Mouse (Mus musculus): ENCODE data around the gene Gramd1a. TPM values are rescaled to one million over a fixed set of nuclear protein-coding genes. Genes with fewer than 3 reads are reported as not detected.

Gramd1a gene
- total RNA-seq, 1 experiment from 2014 or later: 90.0 TPM

- ATAC-seq (replicated peaks in 1 of 2; ENCODE audit: insufficient read depth in 1 of 2, low FRiP score in 2 of 2, low TSS enrichment in 1 of 2, low read depth in 1 of 2, poor library complexity in 2 of 2, severe bottlenecking in 2 of 2): no peak
Measured at GRCm38 (mm10) chr7:31085171-31085570, 70.5 kb downstream of the Gramd1a start.

DNA sequence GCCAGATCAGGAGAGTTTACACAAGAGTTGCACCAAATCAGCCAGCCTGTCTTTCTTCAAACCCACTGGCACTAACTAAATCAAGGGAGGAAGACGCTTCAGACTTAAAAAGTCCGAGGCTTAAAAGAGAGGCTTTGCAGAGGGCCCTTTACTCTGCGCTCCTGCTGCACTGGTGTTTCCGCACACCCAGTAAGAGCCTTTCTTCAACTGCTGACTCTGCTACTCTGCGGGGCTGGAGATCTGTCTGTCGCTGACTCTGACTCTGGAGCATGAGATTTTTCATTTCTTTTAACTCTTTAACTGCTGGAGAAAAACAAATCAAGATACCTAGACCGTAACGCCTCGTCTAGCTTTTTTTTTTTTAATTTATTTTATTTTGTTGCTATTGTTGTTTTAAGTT is 71.6 kb downstream of the Gramd1a start:
- ATAC-seq (replicated peaks in 1 of 2; ENCODE audit: insufficient read depth in 1 of 2, low FRiP score in 2 of 2, low TSS enrichment in 1 of 2, low read depth in 1 of 2, poor library complexity in 2 of 2, severe bottlenecking in 2 of 2): no peak

GRCm38 (mm10) chr7:31082831-31083588 is 72.7 kb downstream of the Gramd1a start:
- ATAC-seq (replicated peaks in 1 of 2; ENCODE audit: insufficient read depth in 1 of 2, low FRiP score in 2 of 2, low TSS enrichment in 1 of 2, low read depth in 1 of 2, poor library complexity in 2 of 2, severe bottlenecking in 2 of 2): no peak

DNA sequence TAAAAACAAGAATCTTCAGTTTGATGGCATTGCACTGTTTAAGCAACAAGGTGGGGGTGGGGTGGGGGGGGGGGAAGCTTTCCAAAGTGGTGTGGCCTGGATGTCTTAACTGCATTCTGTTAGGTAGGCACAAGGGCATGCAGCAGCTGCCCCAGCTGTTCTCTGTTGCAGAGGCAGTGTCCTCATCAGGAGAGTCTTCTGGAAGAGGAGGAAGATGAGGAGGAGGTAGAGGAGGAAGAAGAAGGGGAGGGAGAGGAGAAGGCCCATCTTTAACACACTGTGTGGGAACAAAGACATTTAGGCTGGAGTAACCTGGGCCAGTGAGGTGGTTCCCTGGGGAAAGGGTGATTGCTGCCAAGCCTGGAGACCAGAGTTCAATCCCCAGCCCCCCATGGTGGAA is 73.6 kb downstream of the Gramd1a start:
- no peak for ATAC-seq (replicated peaks in 1 of 2; ENCODE audit: insufficient read depth in 1 of 2, low FRiP score in 2 of 2, low TSS enrichment in 1 of 2, low read depth in 1 of 2, poor library complexity in 2 of 2, severe bottlenecking in 2 of 2)

- ATAC-seq (replicated peaks in 1 of 2; ENCODE audit: insufficient read depth in 1 of 2, low FRiP score in 2 of 2, low TSS enrichment in 1 of 2, low read depth in 1 of 2, poor library complexity in 2 of 2, severe bottlenecking in 2 of 2): no peak
Measured at GRCm38 (mm10) chr7:31081106-31081505, 74.6 kb downstream of the Gramd1a start.

DNA sequence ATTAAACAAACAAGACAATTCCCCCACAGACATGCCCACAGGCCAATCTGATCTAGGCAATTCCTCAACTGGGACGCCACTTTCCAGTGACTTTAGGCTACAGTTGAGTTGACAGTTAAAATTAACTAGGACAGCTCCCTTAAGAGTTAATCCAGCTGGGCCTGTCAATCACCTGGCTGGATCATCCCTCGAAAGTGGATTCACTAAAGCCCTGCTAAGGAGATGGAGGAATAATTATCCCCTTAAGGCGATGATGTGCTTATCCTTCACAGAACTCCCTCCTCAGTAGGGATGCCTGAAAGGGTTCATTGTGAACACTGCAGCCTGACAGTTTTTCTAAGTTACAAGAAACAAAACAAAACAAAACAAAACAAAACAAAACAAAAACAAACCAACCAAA is 75.1 kb downstream of the Gramd1a start:
- no peak for ATAC-seq (replicated peaks in 1 of 2; ENCODE audit: insufficient read depth in 1 of 2, low FRiP score in 2 of 2, low TSS enrichment in 1 of 2, low read depth in 1 of 2, poor library complexity in 2 of 2, severe bottlenecking in 2 of 2)

Other genes starting within 250 kb of the Gramd1a start
- 0.38 TPM in 1 of 2 replicates, not detected in the other for gene Mag, start 241.0 kb downstream of the Gramd1a start, total RNA-seq (2017)
- not detected in 2 replicates for gene Hamp2, start 231.2 kb downstream of the Gramd1a start, total RNA-seq (2017)
- gene Hamp, start 211.9 kb downstream of the Gramd1a start, total RNA-seq (2017): not detected in 2 replicates
- gene Usf2, start 199.1 kb downstream of the Gramd1a start, total RNA-seq (2017): 120 and 164 TPM in 2 replicates
- gene Lsr, start 182.4 kb downstream of the Gramd1a start, total RNA-seq (2017): 1.2 and 2.4 TPM in 2 replicates
- gene Fam187b, start 182.1 kb downstream of the Gramd1a start, total RNA-seq (2017): not detected in 2 replicates
- 383 and 391 TPM in 2 replicates for gene Fxyd5, start 113.4 kb downstream of the Gramd1a start, total RNA-seq (2017)
- gene Fxyd7, start 104.4 kb downstream of the Gramd1a start, total RNA-seq (2017): 2.2 TPM in 1 of 2 replicates, not detected in the other
- 2.7 and 15.3 TPM in 2 replicates for gene Fxyd1, start 98.7 kb downstream of the Gramd1a start, total RNA-seq (2017)
- gene Lgi4, start 96.6 kb downstream of the Gramd1a start, total RNA-seq (2017): not detected in 2 replicates
- gene Fxyd3, start 79.2 kb downstream of the Gramd1a start, total RNA-seq (2017): not detected in 2 replicates
- gene Hpn, start 40.6 kb downstream of the Gramd1a start, total RNA-seq (2017): 4.3 and 13.0 TPM in 2 replicates
- gene Scn1b, start 28.9 kb downstream of the Gramd1a start, total RNA-seq (2017): 4.8 and 6.6 TPM in 2 replicates
- not detected in 2 replicates for gene Scgb2b2, start 134.6 kb upstream of the Gramd1a start, total RNA-seq (2017)
- not detected in 2 replicates for gene Scgb1b2, start 135.9 kb upstream of the Gramd1a start, total RNA-seq (2017)
- not detected in 2 replicates for gene Scgb2b3, start 206.2 kb upstream of the Gramd1a start, total RNA-seq (2017)
- not detected in 2 replicates for gene Scgb1b3, start 219.7 kb upstream of the Gramd1a start, total RNA-seq (2017)